Comparison of ENCODE assay signal across 8 mouse cellular contexts in genomic region chr5:72646996-72647395, GRCm38 (mm10). TPM values are rescaled to one million over a fixed set of nuclear protein-coding genes. Genes with fewer than 3 reads are reported as not detected.
DNase-seq lines count a peak whose midpoint lies in the region; ATAC-seq lines count a peak whose summit lies in the region.

No protein-coding gene starts in this region.

- H3K36me3 ChIP-seq in neural tube, embryonic 11.5 days (ENCODE audit: control insufficient read depth, insufficient read depth, low read length): no peaks in the 10 kb centered on the region
- no peaks in the 10 kb centered on the region for H3K36me3 ChIP-seq in limb, embryonic 15.5 days
- no peaks in the 10 kb centered on the region for H3K36me3 ChIP-seq in stomach, embryonic 15.5 days

- peak overlapping the region; percentile 85 for H3K4me2 ChIP-seq in neural tube, embryonic 11.5 days (ENCODE audit: low read depth)
- peak overlapping the region; percentile 81 for H3K4me2 ChIP-seq in limb, embryonic 15.5 days
- H3K4me2 ChIP-seq in stomach, embryonic 15.5 days: peak overlapping the region; percentile 89

- peak; percentile 19; the same call in 1 of the 2 replicates for ATAC-seq in cerebellum, adult (ENCODE audit: insufficient number of reproducible peaks, low FRiP score, low TSS enrichment)
- ATAC-seq in neural tube, embryonic 11.5 days (ENCODE audit: insufficient read depth, low FRiP score, low TSS enrichment): peak; percentile 32; the same call in 1 of the 2 replicates
- no peak for ATAC-seq in limb, embryonic 15.5 days (ENCODE audit: insufficient number of reproducible peaks, low FRiP score, low TSS enrichment, low read depth)
- peak; percentile 11; the same call in 1 of the 2 replicates for ATAC-seq in stomach, embryonic 15.5 days (ENCODE audit: insufficient read depth, low FRiP score, low read depth)

- WGBS in neural tube, embryonic 11.5 days: 27% methylated on average over 10 of the region's 10 CpGs
- WGBS in limb, embryonic 15.5 days: 23% methylated on average over 10 of the region's 10 CpGs
- WGBS in stomach, embryonic 15.5 days: 27% methylated on average over 10 of the region's 10 CpGs

- H3K9me3 ChIP-seq in neural tube, embryonic 11.5 days (ENCODE audit: control insufficient read depth, low read length): no peaks in the 10 kb centered on the region
- H3K9me3 ChIP-seq in limb, embryonic 15.5 days: no peaks in the 10 kb centered on the region
- H3K9me3 ChIP-seq in stomach, embryonic 15.5 days: no peaks in the 10 kb centered on the region

- H3K4me3 ChIP-seq in neural tube, embryonic 11.5 days (ENCODE audit: low read depth, low read length): peak overlapping the region; percentile 42
- H3K4me3 ChIP-seq in limb, embryonic 15.5 days: peak overlapping the region; percentile 50
- peak overlapping the region; percentile 56 for H3K4me3 ChIP-seq in stomach, embryonic 15.5 days (replicated peaks)

- DNase-seq in cerebellum, adult 9-11 months: no peak
- DNase-seq in neural tube, embryonic 11.5 days (ENCODE audit: low spot score): no peak
- DNase-seq in neural tube, embryonic 10.5 days (ENCODE audit: extremely low spot score, low spot score): no peak
- no peak for DNase-seq in ovary, adult 18-20 months (ENCODE audit: low spot score)
- DNase-seq in spleen, postnatal 10 days (ENCODE audit: low spot score in 2 of 2): no peak

- H3K27me3 ChIP-seq in neural tube, embryonic 11.5 days (ENCODE audit: control insufficient read depth, insufficient read depth, low read length): 0 out of 2 replicates have a peak, but pooled peaks cover 3% of the 10 kb centered on the region
- H3K27me3 ChIP-seq in limb, embryonic 15.5 days: peaks cover 28% of the 10 kb centered on the region
- H3K27me3 ChIP-seq in stomach, embryonic 15.5 days (replicated peaks): 0 out of 2 replicates have a peak, but pooled peaks cover 6% of the 10 kb centered on the region

- no peak overlapping the region for H3K27ac ChIP-seq in neural tube, embryonic 11.5 days (ENCODE audit: low read depth, low read length)
- H3K27ac ChIP-seq in limb, embryonic 15.5 days: no peak overlapping the region
- H3K27ac ChIP-seq in stomach, embryonic 15.5 days: peak overlapping the region; percentile 8; the same call in 1 of the 2 replicates

- H3K4me1 ChIP-seq in neural tube, embryonic 11.5 days (ENCODE audit: control insufficient read depth, insufficient read depth, low read length): no peaks in the 10 kb centered on the region; the same call in 1 of the 2 replicates
- peaks cover 13% of the 10 kb centered on the region for H3K4me1 ChIP-seq in limb, embryonic 15.5 days
- peaks cover 5% of the 10 kb centered on the region; the same call in 1 of the 2 replicates for H3K4me1 ChIP-seq in stomach, embryonic 15.5 days

- H3K9ac ChIP-seq in neural tube, embryonic 11.5 days (ENCODE audit: low read length): no peak overlapping the region
- no peak overlapping the region for H3K9ac ChIP-seq in limb, embryonic 15.5 days
- H3K9ac ChIP-seq in stomach, embryonic 15.5 days: no peak overlapping the region

RNA-seq across cellular contexts. Expression of gene Nipal1, which starts 0.6 kb away (rescaled TPM):
- polyA plus RNA-seq in neural tube, embryonic 11.5 days (2014; fragmentation: Nextera tagmentation; extraction: Ambion mirVana): 0.51 and 0.56 TPM in 2 replicates
- polyA plus RNA-seq in limb, embryonic 15.5 days (2015; fragmentation: Nextera tagmentation; extraction: Ambion mirVana): 24.8 and 27.7 TPM in 2 replicates
- 14.3 and 14.5 TPM in 2 replicates for polyA plus RNA-seq in stomach, embryonic 15.5 days (2015; fragmentation: Nextera tagmentation; extraction: Ambion mirVana)

RNA-seq across cellular contexts. Expression of gene Cnga1, which starts 2.9 kb away (rescaled TPM):
- not detected in 2 replicates for polyA plus RNA-seq in neural tube, embryonic 11.5 days (2014; fragmentation: Nextera tagmentation; extraction: Ambion mirVana)
- polyA plus RNA-seq in limb, embryonic 15.5 days (2015; fragmentation: Nextera tagmentation; extraction: Ambion mirVana): not detected in 2 replicates
- not detected in 2 replicates for polyA plus RNA-seq in stomach, embryonic 15.5 days (2015; fragmentation: Nextera tagmentation; extraction: Ambion mirVana)

RNA-seq across cellular contexts. Expression of gene Gm5868, which starts 59.6 kb away (rescaled TPM):
- polyA plus RNA-seq in neural tube, embryonic 11.5 days (2014; fragmentation: Nextera tagmentation; extraction: Ambion mirVana): 8.7 and 10.1 TPM in 2 replicates
- polyA plus RNA-seq in limb, embryonic 15.5 days (2015; fragmentation: Nextera tagmentation; extraction: Ambion mirVana): 0.27 and 0.31 TPM in 2 replicates
- 0.41 and 0.67 TPM in 2 replicates for polyA plus RNA-seq in stomach, embryonic 15.5 days (2015; fragmentation: Nextera tagmentation; extraction: Ambion mirVana)
